Mouse (Mus musculus) left cerebral cortex, adult 2 months (tissue): Measurements from ENCODE around the gene 4930564D02Rik. TPM values are rescaled to one million over a fixed set of nuclear protein-coding genes. Genes with fewer than 3 reads are reported as not detected.

ENCODE experiments used
- DNase-seq, 2 experiments: peaks; one replicate each; pipeline ENCODE4 v3.0.0; 2021 to 2022; ENCODE audit warnings: low spot score in 2 of 2, mixed read lengths in 1 of 2; ENCODE audit errors: extremely low spot score in 1 of 2
- H3K27ac ChIP-seq: fragments of 200-600 bp; 2 replicates; pipeline ENCODE4 v1.8.1; 2022
- H3K4me3 ChIP-seq: fragments of 200-600 bp; 2 replicates; pipeline ENCODE4 v1.8.1; 2022
- CTCF ChIP-seq: fragments of 200-600 bp; IDR thresholded peaks from 2 replicates; pipeline ENCODE4 v1.8.1; 2022; ENCODE audit warnings: antibody characterized with exemption, mild to moderate bottlenecking, moderate library complexity
- intact Hi-C: fragments of 180-260 bp; cut with DNase I; formaldehyde crosslinking; loops from one replicate; pipeline ENCODE4 v1.15.1; 2025
- total RNA-seq, 2 experiments: library from RNA; stranded (reverse); gene quantifications; 2 replicates each; pipeline ENCODE4 v1.2.3; 2021

Gene 4930564D02Rik
- total RNA-seq, 2 experiments from 2014 or later = not detected

DNA sequence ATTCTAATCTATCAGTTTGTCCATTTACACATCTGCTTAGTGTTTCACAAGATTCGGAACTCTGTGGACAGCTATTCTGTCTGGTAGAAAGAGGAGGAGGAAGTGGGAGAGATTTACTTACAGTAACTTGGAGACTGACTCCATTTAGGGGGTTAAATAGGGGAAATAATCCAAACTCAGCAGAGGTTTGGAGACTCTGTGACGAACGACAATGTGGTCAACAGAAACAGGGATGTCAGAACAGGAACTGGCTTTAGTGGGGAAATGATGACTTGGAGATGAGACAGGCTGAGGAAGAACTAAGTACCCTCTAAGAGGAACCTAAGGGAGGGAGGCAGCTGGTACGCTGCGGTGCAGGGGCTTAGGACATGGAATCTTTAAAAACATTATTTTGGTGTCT, 19.8 kb upstream of the 4930564D02Rik start:
- intact Hi-C loops = no loop called here
- Histone ChIP-seq H3K27ac (peak overlapping the region; percentile 69; the same call in 1 of the 2 replicates), H3K4me3 (no peak overlapping the region)
- TF ChIP-seq CTCF = no peak
- DNase-seq = no peak

GRCm38 (mm10) chr3:105047616-105048015, 19.0 kb upstream of the 4930564D02Rik start:
- DNase-seq = peak in 1 of 2 experiments; percentile 24
- no peak for TF ChIP-seq CTCF
- no peak overlapping the region for H3K4me3 ChIP-seq
- intact Hi-C loops = no loop called here
- H3K27ac ChIP-seq = peak overlapping the region; percentile 69

- intact Hi-C loops = no loop called here
- no peak for DNase-seq
- TF ChIP-seq CTCF = no peak
- Histone ChIP-seq H3K4me3 (no peak overlapping the region), H3K27ac (peak overlapping the region; percentile 29; the same call in 1 of the 2 replicates)
Observed at GRCm38 (mm10) chr3:105049848-105050247, 16.8 kb upstream of the 4930564D02Rik start.

GRCm38 (mm10) chr3:105051103-105051502, 15.5 kb upstream of the 4930564D02Rik start:
- peak overlapping the region; percentile 95 for H3K27ac ChIP-seq
- no peak for TF ChIP-seq CTCF
- DNase-seq = no peak
- intact Hi-C loops = no loop called here
- peak overlapping the region; percentile 94 for H3K4me3 ChIP-seq

DNA sequence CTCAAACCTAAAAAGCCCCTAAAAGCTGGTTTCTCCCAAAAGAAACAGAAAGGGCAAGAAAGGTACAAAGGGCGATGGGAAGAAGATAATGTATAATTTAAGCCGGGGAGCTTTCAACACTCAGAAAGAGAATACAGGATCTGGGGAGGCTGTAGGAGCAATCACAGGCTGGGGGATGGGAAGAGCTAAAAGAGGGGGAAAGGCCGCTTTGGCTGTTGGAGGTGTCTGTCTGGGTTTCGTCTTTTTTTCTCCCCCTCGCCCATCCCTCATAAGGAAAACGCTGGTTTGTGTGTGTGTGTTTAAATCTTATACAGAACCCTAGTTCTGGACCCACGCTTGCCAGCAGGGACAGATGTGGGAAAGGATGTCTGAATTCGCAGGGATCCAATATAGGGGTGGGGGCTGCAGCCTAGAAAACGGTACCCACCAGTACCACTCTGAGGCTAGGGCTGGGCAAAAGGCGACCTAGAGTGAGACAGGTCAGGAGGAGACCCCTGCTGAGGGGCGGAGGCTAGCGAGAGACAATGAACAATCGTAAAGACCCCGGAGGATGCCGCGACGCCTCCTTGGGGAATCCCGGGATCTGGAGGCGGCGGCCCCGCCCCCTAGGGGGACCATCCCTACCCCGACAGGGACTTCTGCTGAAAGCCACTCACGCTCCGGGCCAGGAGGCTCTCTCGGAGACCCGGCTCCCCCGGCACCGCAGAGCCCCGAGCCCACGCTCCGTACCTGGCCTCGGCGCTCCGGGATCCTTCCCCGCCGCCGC, 14.3 kb upstream of the 4930564D02Rik start:
- intact Hi-C loops = no loop called here
- no peak for TF ChIP-seq CTCF
- no peak for DNase-seq
- Histone ChIP-seq H3K4me3 (peak overlapping the region; percentile 94), H3K27ac (peak overlapping the region; percentile 95)

DNA sequence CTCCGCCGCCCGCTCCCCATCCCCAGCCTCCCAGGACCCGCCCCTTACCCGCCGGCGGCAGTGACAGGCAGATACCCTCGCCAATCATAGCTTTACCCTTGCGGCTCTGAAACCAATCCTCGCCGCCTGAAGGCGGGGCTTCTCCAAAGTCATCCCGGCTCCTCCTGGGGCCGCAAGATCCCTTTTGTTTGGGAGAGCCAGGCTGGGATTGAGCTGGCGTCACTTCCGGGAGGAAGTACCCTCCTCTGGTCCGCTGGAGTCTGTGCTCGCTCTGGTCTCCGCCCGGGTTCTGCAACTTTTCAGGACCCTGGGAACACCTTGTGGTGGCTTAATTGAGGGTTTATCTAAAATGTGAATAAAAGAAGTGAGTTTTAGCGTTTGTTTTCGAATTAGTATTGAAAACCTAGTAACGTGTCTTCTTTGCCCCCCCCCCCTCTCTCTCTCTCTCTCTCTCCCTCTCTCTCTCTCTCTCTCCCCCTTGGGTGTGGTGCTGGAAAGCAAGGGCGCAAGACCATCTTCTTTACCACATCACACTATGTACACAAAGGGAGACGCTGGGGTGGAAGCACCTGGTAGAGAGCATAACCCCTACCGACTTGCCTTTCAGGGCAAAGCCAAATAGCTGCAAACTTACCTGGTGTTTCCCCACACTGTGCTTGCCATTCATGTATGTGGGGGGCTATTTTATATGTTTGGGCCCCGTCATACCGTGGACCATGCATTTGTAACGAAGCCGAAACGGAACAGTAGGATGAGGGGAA, 13.5 kb upstream of the 4930564D02Rik start, which contains the start of gene Cttnbp2nl:
Gene Cttnbp2nl, minus strand, starts transcription at position 210 of the 761 bp plus-strand sequence.
- peak; percentile 99 to 100 for DNase-seq
- intact Hi-C loops = loop anchor here (1.0 kb wide), 1 partner anchor 263 kb away; no protein-coding TSS in a partner anchor
- peak within 1 kb of the TSS; percentile 95 for H3K27ac ChIP-seq
- H3K4me3 ChIP-seq = peak within 1 kb of the TSS; percentile 94
- TF ChIP-seq CTCF = no peak; the same call in 1 of the 2 replicates

GRCm38 (mm10) chr3:105053698-105054001, 13.0 kb upstream of the 4930564D02Rik start:
- H3K4me3 ChIP-seq = peak overlapping the region; percentile 94
- intact Hi-C loops = loop anchor here (1.0 kb wide), 1 partner anchor 263 kb away; no protein-coding TSS in a partner anchor
- TF ChIP-seq CTCF = no peak
- DNase-seq = no peak
- peak overlapping the region; percentile 78 for H3K27ac ChIP-seq

DNA sequence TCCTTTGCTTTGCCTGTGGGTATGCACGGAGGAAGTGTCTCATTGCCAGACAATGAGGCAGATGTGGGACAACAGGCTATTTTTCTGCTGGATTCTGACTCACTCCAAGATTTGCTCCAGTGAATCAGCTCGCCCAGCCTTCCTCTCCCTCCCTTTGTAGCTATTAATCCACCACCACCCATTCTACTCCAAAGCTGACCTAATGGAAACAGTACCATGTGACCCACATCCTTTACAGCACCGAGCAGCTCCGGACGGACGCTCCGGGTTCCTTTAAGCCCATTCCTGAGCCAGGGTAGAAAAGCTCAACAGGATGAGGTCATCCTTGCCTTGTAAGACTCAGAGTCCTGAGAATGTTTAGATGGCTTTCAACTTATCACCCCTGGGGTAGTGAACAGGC, 11.7 kb upstream of the 4930564D02Rik start:
- DNase-seq = peak in 1 of 2 experiments; percentile 24
- peak overlapping the region; percentile 60 for H3K27ac ChIP-seq
- no peak overlapping the region for H3K4me3 ChIP-seq
- intact Hi-C loops = loop anchor here (5.0 kb wide), 1 partner anchor 283 kb away; no protein-coding TSS in a partner anchor
- no peak for TF ChIP-seq CTCF

- no peak for TF ChIP-seq CTCF
- no peak overlapping the region for H3K4me3 ChIP-seq
- DNase-seq = no peak
- H3K27ac ChIP-seq = peak overlapping the region; percentile 60; the same call in 1 of the 2 replicates
- intact Hi-C loops = loop anchor here (5.0 kb wide), 1 partner anchor 283 kb away; no protein-coding TSS in a partner anchor
Observed at GRCm38 (mm10) chr3:105055666-105056065, 11.0 kb upstream of the 4930564D02Rik start.

- intact Hi-C loops = loop anchor here (1.0 to 5.0 kb wide), 4 partner anchors 67 to 345 kb away; partner anchors contain the start of genes Capza1 and St7l
- H3K27ac ChIP-seq = peak overlapping the region; percentile 78
- DNase-seq = peak; percentile 85 to 88
- TF ChIP-seq CTCF = peak; percentile 96
- peak overlapping the region; percentile 42 for H3K4me3 ChIP-seq
Observed at GRCm38 (mm10) chr3:105058627-105059513, 7.8 kb upstream of the 4930564D02Rik start.

DNA sequence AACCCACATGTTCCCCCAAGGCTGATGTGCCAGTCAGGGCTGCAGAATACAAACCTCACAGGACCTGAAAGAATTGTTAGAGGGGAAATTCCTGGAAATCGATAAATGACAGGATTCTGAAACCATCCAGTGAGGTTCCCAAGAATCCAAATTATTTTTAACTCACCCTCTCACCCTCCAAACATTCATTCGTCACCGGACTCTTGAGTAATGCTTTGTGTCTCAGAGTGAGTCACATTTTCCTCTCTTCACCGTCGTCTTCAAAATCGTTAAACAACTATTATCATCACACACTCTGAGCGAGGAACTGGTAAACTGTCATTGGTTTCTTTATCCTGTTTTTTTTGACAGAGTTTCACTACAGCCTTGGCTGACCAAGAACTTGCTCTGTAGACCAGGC, 6.7 kb upstream of the 4930564D02Rik start:
- intact Hi-C loops = loop anchor here (1.0 to 5.0 kb wide), 3 partner anchors 195 to 346 kb away; partner anchors contain the start of genes Capza1 and St7l
- TF ChIP-seq CTCF = no peak
- Histone ChIP-seq H3K4me3 (no peak overlapping the region), H3K27ac (no peak overlapping the region)
- DNase-seq = no peak
